Mouse (Mus musculus): ENCODE data around the gene Bcl10. TPM values are rescaled to one million over a fixed set of nuclear protein-coding genes. Genes with fewer than 3 reads are reported as not detected.

The Bcl10 gene
- polyA plus RNA-seq, 1 experiment from 2014 or later: 33.7 TPM

Other genes with a start within 250 kb of the Bcl10 start
- 0.12 to 0.20 TPM in 2 of 3 replicates, not detected in the other for gene Ddah1, start 164.1 kb upstream of the Bcl10 start, polyA plus RNA-seq (2018)
- gene 2410004B18Rik, start 15.2 kb downstream of the Bcl10 start, polyA plus RNA-seq (2018): 19.9 to 24.6 TPM (median 21.5 TPM) in 3 replicates
- 0.04 to 0.16 TPM in 2 of 3 replicates, not detected in the other for gene Syde2, start 65.1 kb downstream of the Bcl10 start, polyA plus RNA-seq (2018)
- 0.07 to 0.27 TPM (median 0.10 TPM) in 3 replicates for gene Wdr63, start 185.3 kb downstream of the Bcl10 start, polyA plus RNA-seq (2018)
- 38.3 to 114 TPM (median 88.0 TPM) in 3 replicates for gene Mcoln3, start 194.6 kb downstream of the Bcl10 start, polyA plus RNA-seq (2018)
- 49.3 to 81.1 TPM (median 53.6 TPM) in 3 replicates for gene Mcoln2, start 227.0 kb downstream of the Bcl10 start, polyA plus RNA-seq (2018)